Mouse (Mus musculus): ENCODE measurements around the gene Fam114a1. TPM values are rescaled to one million over a fixed set of nuclear protein-coding genes. Genes with fewer than 3 reads are reported as not detected.

Fam114a1 gene
- total and polyA plus RNA-seq, 3 experiments: 0.05 TPM; not detected in 2

- DNase-seq (ENCODE audit: low spot score) (no peak), ATAC-seq (ENCODE audit: extremely low read depth, insufficient number of reproducible peaks, low FRiP score, poor library complexity, severe bottlenecking) (no peak)
- Histone ChIP-seq H3K4me1 (ENCODE audit: insufficient read depth, low read depth, low read length) (no peaks in the 10 kb centered on the region), H3K9me3 (replicated peaks) (no peaks in the 10 kb centered on the region), H3K36me3 (replicated peaks) (no peaks in the 10 kb centered on the region), H3K4me3 (ENCODE audit: low read depth, low read length) (no peak overlapping the region), H3K27me3 (ENCODE audit: insufficient read depth, low read length) (no peaks in the 10 kb centered on the region)
- TF ChIP-seq TAL1 (conservative IDR thresholded peaks at IDR 0.05; ENCODE audit: low read depth, low read length): no peak
- TF ChIP-seq POLR2AphosphoS5 (IDR thresholded peaks at IDR 0.05; ENCODE audit: insufficient replicate concordance, low read depth, low read length): no peak
- no peak for TF ChIP-seq GATA2 (IDR thresholded peaks at IDR 0.05; ENCODE audit: borderline replicate concordance, low read depth, low read length)
- no peak for TF ChIP-seq GATA1 (IDR thresholded peaks at IDR 0.05; ENCODE audit: borderline replicate concordance, low read length)
- no peak for TF ChIP-seq CTCF (IDR thresholded peaks at IDR 0.05; ENCODE audit: low read depth, low read length)
Measured at GRCm38 (mm10) chr5:64995408-64995807, 25.5 kb downstream of the Fam114a1 start.

GRCm38 (mm10) chr5:65002940-65003824 lies 33.3 kb downstream of the Fam114a1 start:
- no peak for ATAC-seq (ENCODE audit: extremely low read depth, insufficient number of reproducible peaks, low FRiP score, poor library complexity, severe bottlenecking)

GRCm38 (mm10) chr5:65003946-65004535 lies 34.2 kb downstream of the Fam114a1 start:
- H3K4me1 ChIP-seq (ENCODE audit: insufficient read depth, low read depth, low read length): no peaks in the 10 kb centered on the region
- H3K4me3 ChIP-seq (ENCODE audit: low read depth, low read length): no peak overlapping the region
- H3K9me3 ChIP-seq (replicated peaks): no peaks in the 10 kb centered on the region
- DNase-seq (ENCODE audit: low spot score) (no peak), ATAC-seq (ENCODE audit: extremely low read depth, insufficient number of reproducible peaks, low FRiP score, poor library complexity, severe bottlenecking) (no peak)
- TF ChIP-seq POLR2AphosphoS5 (IDR thresholded peaks at IDR 0.05; ENCODE audit: insufficient replicate concordance, low read depth, low read length) (no peak), TAL1 (conservative IDR thresholded peaks at IDR 0.05; ENCODE audit: low read depth, low read length) (no peak), GATA2 (IDR thresholded peaks at IDR 0.05; ENCODE audit: borderline replicate concordance, low read depth, low read length) (no peak), GATA1 (IDR thresholded peaks at IDR 0.05; ENCODE audit: borderline replicate concordance, low read length) (no peak), CTCF (IDR thresholded peaks at IDR 0.05; ENCODE audit: low read depth, low read length) (no peak)
- no peaks in the 10 kb centered on the region for H3K36me3 ChIP-seq (replicated peaks)
- no peaks in the 10 kb centered on the region; the same call in 1 of the 2 replicates for H3K27me3 ChIP-seq (ENCODE audit: insufficient read depth, low read length)

More at GRCm38 (mm10) chr5:65002940-65003824, 33.3 kb downstream of the Fam114a1 start:
- TF ChIP-seq POLR2AphosphoS5 (IDR thresholded peaks at IDR 0.05; ENCODE audit: insufficient replicate concordance, low read depth, low read length) (no peak), GATA2 (IDR thresholded peaks at IDR 0.05; ENCODE audit: borderline replicate concordance, low read depth, low read length) (no peak), GATA1 (IDR thresholded peaks at IDR 0.05; ENCODE audit: borderline replicate concordance, low read length) (no peak), CTCF (IDR thresholded peaks at IDR 0.05; ENCODE audit: low read depth, low read length) (no peak), TAL1 (conservative IDR thresholded peaks at IDR 0.05; ENCODE audit: low read depth, low read length) (no peak)
- H3K27me3 ChIP-seq (ENCODE audit: insufficient read depth, low read length): no peaks in the 10 kb centered on the region; the same call in 1 of the 2 replicates
- no peak for DNase-seq (ENCODE audit: low spot score)
- H3K9me3 ChIP-seq (replicated peaks): no peaks in the 10 kb centered on the region
- H3K4me1 ChIP-seq (ENCODE audit: insufficient read depth, low read depth, low read length): no peaks in the 10 kb centered on the region
- no peak overlapping the region for H3K4me3 ChIP-seq (ENCODE audit: low read depth, low read length)
- no peaks in the 10 kb centered on the region for H3K36me3 ChIP-seq (replicated peaks)

GRCm38 (mm10) chr5:65005251-65005650 lies 35.4 kb downstream of the Fam114a1 start:
- no peaks in the 10 kb centered on the region for H3K36me3 ChIP-seq (replicated peaks)
- no peak for ATAC-seq (ENCODE audit: extremely low read depth, insufficient number of reproducible peaks, low FRiP score, poor library complexity, severe bottlenecking)
- no peaks in the 10 kb centered on the region for H3K9me3 ChIP-seq (replicated peaks)
- no peak overlapping the region for H3K4me3 ChIP-seq (ENCODE audit: low read depth, low read length)
- TF ChIP-seq POLR2AphosphoS5 (IDR thresholded peaks at IDR 0.05; ENCODE audit: insufficient replicate concordance, low read depth, low read length) (no peak), TAL1 (conservative IDR thresholded peaks at IDR 0.05; ENCODE audit: low read depth, low read length) (no peak), GATA1 (IDR thresholded peaks at IDR 0.05; ENCODE audit: borderline replicate concordance, low read length) (no peak), CTCF (IDR thresholded peaks at IDR 0.05; ENCODE audit: low read depth, low read length) (no peak), GATA2 (IDR thresholded peaks at IDR 0.05; ENCODE audit: borderline replicate concordance, low read depth, low read length) (no peak)
- no peaks in the 10 kb centered on the region for H3K4me1 ChIP-seq (ENCODE audit: insufficient read depth, low read depth, low read length)
- H3K27me3 ChIP-seq (ENCODE audit: insufficient read depth, low read length): no peaks in the 10 kb centered on the region; the same call in 1 of the 2 replicates
- no peak for DNase-seq (ENCODE audit: low spot score)

GRCm38 (mm10) chr5:65006011-65006491 lies 36.2 kb downstream of the Fam114a1 start:
- TF ChIP-seq GATA1 (IDR thresholded peaks at IDR 0.05; ENCODE audit: borderline replicate concordance, low read length): no peak
- no peak for TF ChIP-seq TAL1 (conservative IDR thresholded peaks at IDR 0.05; ENCODE audit: low read depth, low read length)
- no peak for TF ChIP-seq GATA2 (IDR thresholded peaks at IDR 0.05; ENCODE audit: borderline replicate concordance, low read depth, low read length)
- TF ChIP-seq CTCF (IDR thresholded peaks at IDR 0.05; ENCODE audit: low read depth, low read length): no peak
- no peak for TF ChIP-seq POLR2AphosphoS5 (IDR thresholded peaks at IDR 0.05; ENCODE audit: insufficient replicate concordance, low read depth, low read length)
- Histone ChIP-seq H3K27me3 (ENCODE audit: insufficient read depth, low read length) (no peaks in the 10 kb centered on the region; the same call in 1 of the 2 replicates), H3K36me3 (replicated peaks) (no peaks in the 10 kb centered on the region), H3K4me3 (ENCODE audit: low read depth, low read length) (no peak overlapping the region), H3K4me1 (ENCODE audit: insufficient read depth, low read depth, low read length) (no peaks in the 10 kb centered on the region), H3K9me3 (replicated peaks) (no peaks in the 10 kb centered on the region)
- DNase-seq (ENCODE audit: low spot score) (no peak), ATAC-seq (ENCODE audit: extremely low read depth, insufficient number of reproducible peaks, low FRiP score, poor library complexity, severe bottlenecking) (no peak)
